Comparison of ENCODE assay signal across 16 mouse cellular contexts in genomic region chr2:128353457-128353856, GRCm38 (mm10).
"Had no signal": no experiment of that assay in that cellular context is flagged by ENCODE, and none has a peak within 500 bp of the region (broad histone marks: within the 10 kb centered on the region; RNA-seq: fewer than 3 reads in every experiment).

No protein-coding gene starts in this region.

- DNase-seq: retina, postnatal 1 day; right cerebral cortex, adult 18-20 months; right cerebral cortex, postnatal 14 days; right cerebral cortex, postnatal 25 days; right cerebral cortex, postnatal 4 days; spleen, adult 18-20 months; thymus, adult 18-20 months; thymus, adult 2 months; thymus, postnatal 14 days; thymus, postnatal 25 days; thymus, postnatal 36 days; thymus, postnatal 4 days had no signal

- H3K4me1 ChIP-seq: neural tube, embryonic 13.5 days; neural tube, embryonic 15.5 days; stomach, embryonic 15.5 days had no signal

- H3K4me3 ChIP-seq: neural tube, embryonic 13.5 days; neural tube, embryonic 15.5 days; stomach, embryonic 15.5 days had no signal

- H3K27ac ChIP-seq: neural tube, embryonic 13.5 days; neural tube, embryonic 15.5 days; stomach, embryonic 15.5 days; stomach, postnatal 0 days had no signal
